Mouse (Mus musculus) thymus, postnatal 25 days (tissue): ENCODE results near the gene Stip1.

ENCODE experiments used
- DNase-seq: peaks from one replicate; pipeline ENCODE4 v3.0.0; 2022

Stip1 gene

GRCm38 (mm10) chr19:6980381-6981093, 59.2 kb downstream of the Stip1 start, which contains the start of gene Fkbp2:
TSS of gene Fkbp2 (minus strand) at chr19:6980501.
- DNase-seq, result peak; percentile 98

DNA sequence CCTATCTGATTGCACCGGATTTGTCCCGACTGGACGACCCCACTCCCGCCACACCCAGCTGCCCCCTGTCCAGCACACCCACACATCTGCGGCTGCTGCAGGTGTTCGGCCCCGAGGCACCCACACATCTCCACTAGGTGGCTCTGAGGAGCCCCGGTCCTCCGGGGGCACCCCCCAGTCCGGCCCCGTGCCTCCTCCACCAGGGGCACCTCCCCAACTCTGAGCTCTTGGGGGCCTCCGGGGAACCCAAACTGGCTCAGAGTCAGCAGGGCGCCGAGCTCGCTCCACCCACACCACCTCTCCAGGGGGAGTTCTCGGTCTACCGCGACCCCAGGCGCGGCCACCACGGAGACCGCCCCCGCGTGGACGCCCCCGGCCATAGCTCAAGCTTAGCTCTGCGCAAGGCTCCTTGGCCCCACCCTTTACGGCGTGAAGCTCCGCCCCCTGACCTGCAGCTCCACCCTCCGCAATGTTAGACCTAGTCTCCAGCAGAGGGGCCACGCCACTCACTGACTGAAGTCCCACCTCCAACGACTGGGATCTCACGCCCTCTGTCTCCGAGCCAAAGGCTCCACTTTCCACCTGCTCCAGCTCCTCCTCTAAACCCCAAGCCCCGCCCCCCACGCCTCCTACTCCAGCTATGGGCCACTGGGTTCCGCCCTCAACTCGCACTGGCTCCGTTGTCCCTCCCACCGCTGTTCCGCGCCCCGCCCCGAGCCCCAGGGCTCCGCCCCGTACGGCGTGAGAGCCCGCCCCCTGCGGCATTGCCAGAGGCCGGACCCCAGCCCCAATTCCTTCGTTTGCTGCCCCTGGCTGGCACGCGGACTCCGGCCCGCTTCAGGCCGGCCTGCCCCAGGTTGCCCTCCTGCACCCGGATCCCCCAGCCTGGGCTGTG, 60.0 kb downstream of the Stip1 start:
- DNase-seq, result peak; percentile 99

DNA sequence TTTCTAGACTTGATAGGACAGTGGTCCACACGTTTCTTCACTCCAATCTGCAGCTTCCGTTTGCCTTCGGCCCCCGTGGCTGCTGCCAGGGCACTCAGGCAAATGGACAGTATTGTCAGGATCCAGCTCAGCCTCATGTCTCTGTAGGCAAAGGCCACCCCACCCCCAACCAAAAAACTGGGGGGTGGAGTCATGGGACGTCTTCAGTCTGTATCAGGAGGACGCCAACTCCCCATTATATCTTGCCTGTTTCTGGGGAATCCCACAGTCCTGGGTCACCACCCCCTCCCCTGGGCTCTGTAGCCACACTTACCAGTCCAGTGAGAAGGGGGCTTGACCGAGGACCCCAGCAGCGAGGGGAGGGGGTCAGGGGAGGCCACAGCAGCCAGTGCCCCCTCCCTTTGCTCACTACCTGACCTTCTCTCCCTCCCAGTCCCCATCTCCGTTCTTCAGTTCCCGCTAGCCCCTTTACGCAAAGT, 60.7 kb downstream of the Stip1 start:
- peak; percentile 52 for DNase-seq

GRCm38 (mm10) chr19:6978639-6978974, 61.2 kb downstream of the Stip1 start:
- no peak for DNase-seq

DNA sequence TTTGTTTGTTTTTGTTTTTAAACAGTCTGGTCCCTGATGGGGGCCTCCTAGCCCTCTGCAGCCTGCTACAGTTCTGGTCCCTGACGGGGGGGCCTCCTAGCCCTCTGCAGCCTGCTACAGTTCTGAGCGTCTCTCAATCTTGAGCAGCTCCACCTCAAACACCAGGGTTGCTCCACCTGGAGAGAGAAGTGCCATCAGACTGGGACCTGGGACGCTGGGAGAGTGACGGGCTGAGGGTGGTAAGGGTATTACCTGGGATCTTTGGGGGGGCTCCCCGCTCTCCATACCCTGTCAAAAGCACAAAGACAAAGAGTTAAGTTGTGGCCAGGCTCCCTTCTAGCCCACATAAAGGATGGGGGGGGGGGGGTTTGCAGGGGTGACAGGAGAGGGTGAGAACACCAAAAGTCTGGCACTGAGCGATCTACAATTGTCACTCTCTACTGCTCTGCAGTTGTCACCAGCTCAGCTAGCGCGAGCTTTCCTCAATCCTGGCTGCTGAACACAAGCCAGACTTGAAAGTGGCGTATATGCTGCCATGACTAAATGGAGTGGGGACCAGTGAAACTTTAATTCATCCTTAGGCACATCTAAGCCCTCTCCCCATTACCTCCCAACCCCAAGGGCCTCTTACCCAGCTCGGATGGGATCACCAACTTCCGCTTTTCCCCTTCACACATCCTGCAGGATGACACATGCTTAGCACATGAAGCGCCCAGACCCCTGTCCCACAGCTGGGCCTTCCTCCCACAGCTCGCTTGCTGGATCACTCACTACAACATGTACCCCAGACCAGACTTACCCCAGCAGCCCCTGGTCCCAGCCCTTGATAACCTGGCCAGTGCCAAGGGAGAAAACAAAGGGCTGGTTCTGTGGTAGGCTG, 61.8 kb downstream of the Stip1 start:
- no peak for DNase-seq

GRCm38 (mm10) chr19:6975537-6976521, 63.9 kb downstream of the Stip1 start, which contains the start of gene Plcb3:
TSS of gene Plcb3 (minus strand) at chr19:6976470.
- peak; percentile 90 for DNase-seq

DNA sequence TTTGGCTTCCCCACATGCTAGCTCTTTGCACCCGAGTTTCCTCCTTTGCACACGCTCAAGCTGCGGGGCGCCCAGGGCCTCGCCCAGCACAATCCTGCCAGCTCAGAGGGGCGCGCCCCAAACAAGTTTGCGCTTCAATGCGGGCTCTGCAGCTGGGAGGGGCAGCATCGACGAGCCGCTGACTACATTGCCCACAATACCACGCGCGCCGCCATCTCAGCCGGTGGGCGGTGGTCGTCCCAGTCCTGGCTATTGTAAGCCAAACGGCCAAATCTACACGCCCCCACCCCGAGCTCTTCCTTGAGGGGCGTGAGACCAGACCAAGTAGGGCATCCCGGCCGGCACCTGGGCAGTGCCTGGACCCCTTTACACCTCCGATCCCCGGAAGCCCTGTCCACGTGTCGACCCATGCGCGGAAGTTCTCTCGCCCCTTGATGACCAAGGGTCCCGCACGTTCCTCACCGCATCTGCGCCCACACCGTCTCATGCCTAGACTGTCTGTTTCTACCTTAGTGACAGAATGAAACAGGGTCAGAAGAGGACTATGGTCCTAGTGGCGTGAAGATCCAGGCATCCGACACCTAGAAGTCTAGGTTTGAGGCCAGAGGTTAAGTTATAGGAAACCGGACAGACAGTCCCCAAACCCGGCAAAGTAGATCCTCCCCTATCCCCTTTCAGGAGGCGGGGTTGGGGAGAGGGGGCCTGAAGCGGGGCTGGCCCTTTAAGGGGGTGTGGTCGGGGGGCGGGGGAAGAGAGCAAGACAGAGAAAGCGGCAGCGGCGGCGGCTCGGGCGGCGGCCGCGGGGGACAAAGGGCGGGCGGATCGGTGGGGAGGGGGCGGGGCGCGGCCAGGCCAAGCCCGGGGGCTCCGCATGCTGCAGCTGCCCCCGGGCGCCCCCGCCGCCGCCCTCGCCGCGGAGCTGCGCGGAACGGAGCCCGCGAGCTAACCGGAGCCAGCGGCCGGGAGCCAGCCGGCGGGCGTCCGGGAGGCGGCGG, 65.3 kb downstream of the Stip1 start, which contains the start of gene Ppp1r14b:
Ppp1r14b (plus strand) TSS at position 758 of the 995 bp plus-strand sequence.
- peak; percentile 84 for DNase-seq

DNA sequence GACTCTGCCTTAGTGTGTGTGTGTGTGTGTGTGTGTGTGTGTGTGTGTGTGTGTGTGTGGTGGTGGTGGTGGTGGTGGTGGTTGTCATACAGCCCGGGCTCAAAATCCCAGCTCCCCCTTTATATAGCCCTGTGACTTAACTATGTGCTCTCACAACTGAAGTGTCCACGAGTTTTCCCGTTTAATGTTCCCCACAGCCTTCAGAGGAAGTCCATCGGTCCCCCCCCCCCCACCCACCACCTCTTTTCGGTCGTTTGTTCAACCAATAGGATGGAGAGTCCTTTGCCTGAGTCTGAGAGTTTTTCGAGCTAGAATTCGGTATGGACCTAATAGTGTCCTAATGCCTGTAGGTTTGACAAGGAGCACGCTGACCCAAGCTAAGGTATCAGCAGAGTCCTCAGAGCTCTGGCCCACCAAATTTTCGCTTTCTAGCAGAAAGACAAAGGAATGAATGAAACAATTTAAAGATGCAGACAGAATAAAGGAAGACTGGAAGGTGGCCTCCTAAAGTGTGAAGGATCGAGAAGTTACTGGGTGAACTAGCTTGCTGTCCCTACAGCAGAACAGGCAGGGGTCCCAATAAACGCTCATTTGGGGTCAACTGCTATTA, 66.1 kb downstream of the Stip1 start:
- no peak for DNase-seq

DNA sequence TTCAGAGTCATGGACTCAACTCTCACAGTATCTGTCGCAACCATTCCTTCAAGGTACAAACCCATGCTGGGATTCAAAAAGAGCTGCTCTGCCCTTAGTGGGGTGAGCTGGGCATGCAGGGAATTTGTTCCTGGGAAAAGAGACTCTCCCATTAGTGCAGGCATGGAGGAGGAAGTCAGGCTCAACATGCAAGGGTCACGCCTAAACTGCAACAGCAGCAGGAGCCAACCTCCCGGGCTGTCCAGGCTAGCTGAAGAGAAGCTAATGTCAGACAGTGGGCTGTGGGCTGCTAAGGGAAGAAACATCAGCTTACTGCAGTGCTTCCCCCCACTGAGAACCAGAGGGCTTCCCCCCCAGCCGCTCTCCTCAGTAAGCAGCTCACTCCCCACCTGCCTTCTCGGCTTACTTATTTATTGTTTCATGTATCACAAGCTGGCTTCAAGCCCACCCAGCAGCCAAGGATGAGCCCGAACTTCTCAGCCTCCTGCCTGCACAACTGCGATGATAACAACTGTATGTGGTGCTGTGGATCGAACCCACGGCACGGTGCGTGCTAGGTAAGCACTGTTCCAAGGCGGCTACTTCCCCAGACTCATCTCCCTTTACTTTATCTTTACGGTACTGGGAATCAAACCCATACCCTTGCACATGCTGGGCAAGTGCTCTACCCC, 67.4 kb downstream of the Stip1 start:
- DNase-seq, result no peak

- DNase-seq, result no peak
These were observed 68.1 kb downstream of the Stip1 start for GRCm38 (mm10) chr19:6971644-6972043.
